Mouse (Mus musculus) heart, embryonic 11.5 days (tissue): ENCODE data around the gene Idh3a. TPM values are rescaled to one million over a fixed set of nuclear protein-coding genes. Genes with fewer than 3 reads are reported as not detected.
A peak's percentile ranks its signal among the peaks of the same experiment; 100 is the strongest.
"Not testable (repeated sequence)": the region's sequence is repeated elsewhere in the genome, so short reads cannot be mapped to it uniquely, and the experiment has no call there.

Experiments
- ATAC-seq: fragments of 200-750 bp; cut with Nextera tagmentation; replicated peaks from 2 replicates; pipeline ENCODE4 v1.8.0; 2017; ENCODE audit warnings: moderate library complexity; ENCODE audit not compliant: insufficient number of reproducible peaks, low FRiP score, low TSS enrichment
- H3K27ac ChIP-seq: fragments of 300-500 bp; sonication (generic); 2 replicates; pipeline ENCODE4 v1.5.1; 2014; ENCODE audit warnings: mild to moderate bottlenecking, low read depth, low read length
- H3K27me3 ChIP-seq: fragments of 300-500 bp; sonication (generic); 2 replicates; pipeline ENCODE4 v1.6.1; 2014; ENCODE audit warnings: mild to moderate bottlenecking, low read length, mixed read lengths; ENCODE audit not compliant: control insufficient read depth, insufficient read depth
- H3K36me3 ChIP-seq: fragments of 300-500 bp; sonication (generic); 2 replicates; pipeline ENCODE4 v1.6.1; 2014; ENCODE audit warnings: mild to moderate bottlenecking, low read length, moderate library complexity, mixed read lengths; ENCODE audit not compliant: control insufficient read depth, insufficient read depth
- H3K4me1 ChIP-seq: fragments of 300-500 bp; sonication (generic); 2 replicates; pipeline ENCODE4 v1.6.1; 2014; ENCODE audit warnings: low read length; ENCODE audit not compliant: control insufficient read depth, insufficient read depth
- H3K4me2 ChIP-seq: fragments of 300-500 bp; sonication (generic); 2 replicates; pipeline ENCODE4 v1.6.1; 2014; ENCODE audit warnings: mild to moderate bottlenecking, moderate library complexity
- H3K4me3 ChIP-seq: fragments of 300-500 bp; sonication (generic); 2 replicates; pipeline ENCODE4 v1.5.1; 2014; ENCODE audit warnings: low read depth, low read length
- H3K9ac ChIP-seq: fragments of 300-500 bp; sonication (generic); 2 replicates; pipeline ENCODE4 v1.6.1; 2014; ENCODE audit warnings: mild to moderate bottlenecking, low read depth, low read length, moderate library complexity
- H3K9me3 ChIP-seq: fragments of 300-500 bp; sonication (generic); replicated peaks from 2 replicates; pipeline ENCODE4 v1.6.1; 2016; ENCODE audit warnings: low read length; ENCODE audit not compliant: control insufficient read depth
- WGBS: fragments of 180-500 bp; shearing (Covaris S2); extraction: QIAGEN DNeasy Blood & Tissue Kit; methylation state at CpG from one replicate; pipeline ENCODE4 v1.1.7; 2014; ENCODE audit not compliant: insufficient replicate concordance; 5-methylcytosine and 5-hydroxymethylcytosine counted together
- polyA plus RNA-seq: library from polyadenylated mRNA; unstranded; fragments of >200 nt; fragmentation: Nextera tagmentation; extraction: Ambion mirVana; gene quantifications from 2 replicates; pipeline ENCODE4 v1.2.1, GENCODE M21; 2014

Gene Idh3a
- polyA plus RNA-seq, 1 experiment from 2014 or later: 441 TPM

DNA sequence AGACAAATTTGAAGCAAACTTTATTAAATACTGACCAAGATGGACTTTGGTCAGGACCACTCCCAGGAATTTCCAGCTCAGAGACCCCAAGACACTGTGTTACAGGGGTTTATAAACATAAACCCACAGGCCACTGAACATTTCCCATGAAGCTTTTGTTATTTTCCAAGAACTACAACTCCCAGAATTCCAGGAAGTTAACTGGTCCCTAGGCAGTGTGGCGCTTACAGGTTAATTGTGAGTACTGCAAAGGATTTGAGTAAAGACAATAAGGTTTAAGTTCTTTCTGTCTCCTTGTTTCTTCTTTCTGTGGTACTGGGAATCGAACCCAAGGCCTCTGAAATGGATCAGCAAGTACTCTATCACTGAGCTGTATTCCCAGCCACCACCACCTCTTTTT lies 17.4 kb upstream of the Idh3a start:
- H3K9me3 ChIP-seq: no peaks in the 10 kb centered on the region
- H3K27ac ChIP-seq: no peak overlapping the region
- H3K4me2 ChIP-seq: no peak overlapping the region
- H3K4me3 ChIP-seq: no peak overlapping the region
- H3K27me3 ChIP-seq: no peaks in the 10 kb centered on the region
- no peaks in the 10 kb centered on the region for H3K4me1 ChIP-seq
- H3K9ac ChIP-seq: no peak overlapping the region
- no peaks in the 10 kb centered on the region for H3K36me3 ChIP-seq
- no peak for ATAC-seq
- WGBS: 34% methylated on average over 2 of the region's 2 CpGs

DNA sequence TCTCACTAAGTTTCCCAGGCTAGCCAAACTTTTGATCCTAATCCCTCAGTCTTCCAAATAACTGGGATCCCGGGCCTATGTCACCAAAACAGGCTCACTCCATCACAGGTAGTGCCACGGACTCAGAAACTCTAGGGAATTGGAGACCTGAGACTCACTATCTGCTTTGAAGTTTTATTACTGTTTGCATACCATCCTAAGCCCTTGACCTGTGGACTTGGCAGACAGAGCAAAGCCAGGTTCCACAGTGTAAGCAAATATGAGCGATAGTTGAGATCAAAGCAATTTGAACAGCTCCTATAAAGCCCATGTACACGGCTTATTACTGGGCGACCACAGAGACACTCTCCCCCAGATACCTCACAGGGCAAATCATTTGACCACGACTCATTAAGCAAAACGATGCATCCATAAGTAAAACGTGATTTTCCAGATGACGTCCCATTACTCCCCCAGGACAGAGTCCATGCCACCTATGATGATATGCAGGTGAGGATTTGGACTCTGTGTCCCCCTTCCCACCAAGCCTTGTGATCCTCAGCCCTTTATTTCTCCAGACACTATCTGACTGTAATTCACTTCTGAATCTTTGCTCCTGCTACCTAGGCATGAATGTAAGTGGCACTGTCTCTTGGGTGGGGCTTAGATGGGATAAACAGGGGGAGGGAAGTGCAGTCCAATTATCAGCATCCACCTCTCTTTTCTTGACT lies 14.8 kb upstream of the Idh3a start:
- ATAC-seq: no peak
- Histone ChIP-seq H3K4me2 (no peak overlapping the region), H3K27me3 (no peaks in the 10 kb centered on the region), H3K4me3 (no peak overlapping the region), H3K27ac (no peak overlapping the region), H3K36me3 (no peaks in the 10 kb centered on the region), H3K4me1 (no peaks in the 10 kb centered on the region), H3K9ac (no peak overlapping the region), H3K9me3 (no peaks in the 10 kb centered on the region)
- WGBS: 69% methylated on average over 9 of the region's 9 CpGs

GRCm38 (mm10) chr9:54583712-54584111 lies 2.4 kb upstream of the Idh3a start:
- Histone ChIP-seq H3K27ac (no peak overlapping the region), H3K4me3 (no peak overlapping the region), H3K36me3 (no peaks in the 10 kb centered on the region), H3K4me2 (no peak overlapping the region), H3K9ac (no peak overlapping the region), H3K27me3 (no peaks in the 10 kb centered on the region), H3K4me1 (peaks cover 11% of the 10 kb centered on the region), H3K9me3 (no peaks in the 10 kb centered on the region)
- no peak for ATAC-seq
- WGBS: 26% methylated on average over 1 of the region's 1 CpGs

DNA sequence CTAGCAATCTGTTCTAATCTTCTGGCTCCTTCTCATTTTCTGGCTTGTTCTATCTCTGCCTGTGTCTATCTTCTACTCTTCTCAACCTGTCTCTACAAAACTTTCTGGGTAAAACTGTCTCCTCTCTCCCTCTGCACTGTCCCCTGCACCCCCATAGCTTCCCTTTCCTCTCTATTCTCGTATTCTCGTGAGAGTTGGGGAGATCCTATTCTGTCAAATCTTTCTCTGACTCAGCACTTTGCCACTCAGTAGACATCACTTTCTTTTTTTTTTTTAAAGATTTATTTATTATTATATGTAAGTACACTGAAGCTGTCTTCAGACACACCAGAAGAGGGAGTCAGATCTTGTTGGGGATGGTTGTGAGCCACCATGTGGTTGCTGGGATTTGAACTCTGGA lies 2.0 kb upstream of the Idh3a start:
- not testable (repeated sequence) for ATAC-seq, H3K9me3 ChIP-seq, H3K9ac ChIP-seq, H3K4me2 ChIP-seq, H3K27me3 ChIP-seq, H3K27ac ChIP-seq, H3K4me3 ChIP-seq, H3K36me3 ChIP-seq
- 76% methylated on average over 2 of the region's 2 CpGs for WGBS
- H3K4me1 ChIP-seq: peaks cover 11% of the 10 kb centered on the region

DNA sequence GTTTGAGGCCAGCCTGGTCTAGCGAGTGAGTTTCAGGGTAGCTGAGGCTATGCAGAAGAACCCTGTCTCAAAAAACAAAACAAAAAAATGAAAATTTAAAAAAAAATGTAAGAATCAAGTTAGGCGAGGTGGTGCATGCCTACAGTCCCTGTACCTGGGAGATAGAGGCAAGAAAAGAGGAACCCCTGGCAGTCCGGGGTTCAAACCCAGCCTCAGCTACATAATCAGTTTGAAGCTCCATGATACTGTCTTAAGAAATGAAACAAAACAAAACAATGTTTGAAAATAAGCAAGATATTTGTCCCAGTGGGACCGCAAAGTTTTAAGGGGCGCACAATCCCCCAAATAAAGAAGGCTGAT lies 315 bp upstream of the Idh3a start:
- Histone ChIP-seq H3K36me3 (peaks cover 3% of the 10 kb centered on the region), H3K4me1 (peaks cover 11% of the 10 kb centered on the region), H3K9ac (peak overlapping the region; percentile 61), H3K4me2 (peak overlapping the region; percentile 69), H3K4me3 (peak overlapping the region; percentile 98), H3K27me3 (no peaks in the 10 kb centered on the region), H3K27ac (no peak overlapping the region), H3K9me3 (no peaks in the 10 kb centered on the region)
- 34% methylated on average over 5 of the region's 5 CpGs for WGBS
- ATAC-seq: no peak

DNA sequence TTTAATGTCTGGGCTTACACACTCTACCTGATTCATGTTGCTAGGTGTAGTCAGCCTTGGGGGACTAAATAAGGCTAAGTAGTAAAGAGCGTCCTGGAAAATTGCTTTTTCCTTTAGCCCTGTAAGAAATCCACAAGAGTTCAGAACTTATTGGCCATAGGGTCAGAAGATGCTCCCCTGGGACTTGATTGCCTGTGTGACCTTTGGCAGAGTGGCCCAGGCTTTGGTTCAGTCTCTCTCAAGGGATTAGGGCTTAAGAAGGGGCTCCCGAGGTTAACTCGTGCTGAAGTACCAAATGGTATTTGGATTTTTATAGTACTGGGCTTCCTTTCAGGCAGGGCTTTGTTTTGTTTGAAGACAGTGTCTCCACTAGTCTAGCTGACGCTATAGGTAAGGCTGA lies 1.7 kb downstream of the Idh3a start:
- H3K27me3 ChIP-seq: no peaks in the 10 kb centered on the region
- WGBS: 60% methylated on average over 4 of the region's 4 CpGs
- H3K4me2 ChIP-seq: peak overlapping the region; percentile 75
- peak overlapping the region; percentile 98 for H3K4me3 ChIP-seq
- no peak overlapping the region for H3K27ac ChIP-seq
- H3K4me1 ChIP-seq: peaks cover 11% of the 10 kb centered on the region
- peak overlapping the region; percentile 96 for H3K9ac ChIP-seq
- no peak for ATAC-seq
- peaks cover 8% of the 10 kb centered on the region for H3K36me3 ChIP-seq
- no peaks in the 10 kb centered on the region for H3K9me3 ChIP-seq

- not testable (repeated sequence) for H3K9ac ChIP-seq, H3K4me2 ChIP-seq, ATAC-seq, H3K9me3 ChIP-seq, H3K4me3 ChIP-seq, H3K27me3 ChIP-seq, H3K27ac ChIP-seq
- peaks cover 15% of the 10 kb centered on the region; the same call in 1 of the 2 replicates for H3K4me1 ChIP-seq
- WGBS: 90% methylated on average over 4 of the region's 4 CpGs
- peaks cover 31% of the 10 kb centered on the region for H3K36me3 ChIP-seq
These were observed 7.5 kb downstream of the Idh3a start for GRCm38 (mm10) chr9:54593652-54594051.

- Histone ChIP-seq H3K36me3 (peaks cover 45% of the 10 kb centered on the region), H3K9ac (0 out of 2 replicates have a peak overlapping the region, but pooled peaks have one; percentile 28), H3K4me1 (peaks cover 15% of the 10 kb centered on the region; the same call in 1 of the 2 replicates), H3K4me3 (no peak overlapping the region), H3K27ac (peak overlapping the region; percentile 84), H3K4me2 (no peak overlapping the region), H3K9me3 (no peaks in the 10 kb centered on the region), H3K27me3 (no peaks in the 10 kb centered on the region)
- 74% methylated on average over 15 of the region's 15 CpGs for WGBS
- no peak; the same call in 1 of the 2 replicates for ATAC-seq
These were observed 10.8 kb downstream of the Idh3a start for GRCm38 (mm10) chr9:54596752-54597465.
